Mouse (Mus musculus) large intestine, adult 2 months (tissue): ENCODE results near the gene Megf8. TPM values are rescaled to one million over a fixed set of nuclear protein-coding genes. Genes with fewer than 3 reads are reported as not detected.
A peak's percentile ranks its signal among the peaks of the same experiment; 100 is the strongest.
"Not testable (repeated sequence)": the region's sequence is repeated elsewhere in the genome, so short reads cannot be mapped to it uniquely, and the experiment has no call there.

Experiments used
- DNase-seq: peaks from one replicate; pipeline ENCODE4 v3.0.0-alpha.2; 2012; ENCODE audit warnings: low read depth, low spot score
- WGBS: fragments of 180-500 bp; shearing (Covaris S2); methylation state at CpG from one replicate; pipeline ENCODE4 v1.1.7; 2018; 5-methylcytosine and 5-hydroxymethylcytosine counted together
- polyA plus RNA-seq: library from polyadenylated mRNA; depleted of rRNA; stranded (reverse); fragments of >200 nt; gene quantifications from 2 replicates; pipeline ENCODE4 v1.2.3, GENCODE M21; 2012

Gene Megf8
- polyA plus RNA-seq, 1 experiment = 11.6 TPM

DNA sequence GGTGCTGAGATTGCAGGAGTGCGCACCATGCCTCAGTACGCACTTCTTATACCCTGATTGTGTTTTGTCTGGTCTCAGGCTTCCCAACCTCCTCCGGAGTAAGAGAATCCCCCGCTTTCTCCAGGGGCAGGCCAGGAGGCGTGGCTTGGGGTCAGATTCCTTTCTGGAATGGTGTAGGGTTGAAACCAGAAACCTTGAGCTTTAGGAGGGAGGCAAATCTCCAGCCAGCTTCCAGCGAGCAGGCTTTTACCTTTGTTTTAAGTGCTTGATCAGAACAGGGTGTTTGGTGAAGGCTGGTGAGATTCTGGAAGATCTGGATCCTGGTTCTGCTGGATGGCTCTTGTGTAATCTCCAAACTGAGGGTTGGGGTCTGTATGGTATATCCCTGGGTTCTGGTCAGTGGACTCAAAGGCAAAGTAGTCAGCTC is 5.1 kb downstream of the Megf8 start:
- no peak for DNase-seq

DNA sequence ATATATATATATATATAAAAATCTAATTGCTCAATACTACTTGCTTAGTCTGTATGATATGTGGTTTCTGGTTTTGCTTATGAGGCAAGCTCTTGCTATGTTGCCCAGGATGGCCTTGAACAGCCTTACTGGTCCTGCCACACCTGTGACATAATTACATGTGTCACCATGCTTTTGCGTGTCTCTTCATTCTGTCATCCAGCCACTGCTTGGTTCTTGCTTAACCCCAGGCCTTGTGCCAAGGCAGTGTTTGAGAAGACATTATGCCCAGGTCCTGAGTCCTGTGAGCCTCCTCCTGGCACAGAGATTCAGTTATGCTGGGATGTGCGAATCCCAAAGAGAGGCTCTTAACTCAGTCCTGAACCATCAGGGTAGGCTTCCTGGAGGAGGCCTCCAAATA is 6.3 kb downstream of the Megf8 start:
- DNase-seq = no peak
- WGBS = 70% methylated on average over 2 of the region's 2 CpGs

More for the DNA sequence above, 5.1 kb downstream of the Megf8 start:
- 50% methylated on average over 6 of the region's 6 CpGs for WGBS

GRCm38 (mm10) chr7:25325431-25325830 is 8.5 kb downstream of the Megf8 start:
- not testable (repeated sequence) for DNase-seq
- WGBS = 81% methylated on average over 6 of the region's 6 CpGs

- WGBS = 75% methylated on average over 8 of the region's 8 CpGs
- DNase-seq = no peak
These were observed 9.3 kb downstream of the Megf8 start for GRCm38 (mm10) chr7:25326233-25326632.

DNA sequence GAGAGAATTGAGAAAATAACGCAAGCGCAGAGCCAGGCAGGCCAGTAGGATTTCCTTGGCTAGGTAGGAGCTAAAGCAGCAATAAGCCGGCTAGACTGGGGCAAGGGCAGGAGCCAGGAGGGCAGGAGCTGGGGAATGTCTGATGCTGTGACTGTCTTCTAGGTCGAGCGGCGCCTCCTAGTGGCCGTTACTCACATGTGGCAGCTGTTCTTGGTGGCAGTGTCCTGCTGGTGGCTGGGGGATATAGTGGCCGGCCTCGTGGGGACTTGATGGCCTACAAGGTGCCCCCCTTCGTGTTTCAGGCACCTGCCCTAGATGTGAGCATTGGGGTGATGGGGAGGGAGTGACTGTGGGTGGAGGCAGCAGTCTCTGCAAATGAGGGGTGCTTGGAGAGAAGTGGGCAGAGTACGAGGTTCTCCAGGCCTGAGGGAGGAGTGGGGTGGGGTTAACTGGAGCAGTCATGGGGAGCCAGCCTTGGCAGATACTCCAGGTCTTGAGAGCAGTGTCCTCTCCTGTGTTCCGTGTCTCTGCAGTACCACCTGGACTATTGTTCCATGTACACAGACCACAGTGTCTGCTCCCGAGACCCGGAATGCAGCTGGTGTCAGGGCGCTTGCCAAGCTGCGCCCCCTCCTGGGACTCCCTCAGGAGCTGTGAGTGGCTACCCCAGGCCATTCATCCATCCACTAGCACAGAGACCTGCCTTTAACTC is 16.8 kb downstream of the Megf8 start:
- 42% methylated on average over 16 of the region's 16 CpGs for WGBS
- peak; percentile 14 for DNase-seq

DNA sequence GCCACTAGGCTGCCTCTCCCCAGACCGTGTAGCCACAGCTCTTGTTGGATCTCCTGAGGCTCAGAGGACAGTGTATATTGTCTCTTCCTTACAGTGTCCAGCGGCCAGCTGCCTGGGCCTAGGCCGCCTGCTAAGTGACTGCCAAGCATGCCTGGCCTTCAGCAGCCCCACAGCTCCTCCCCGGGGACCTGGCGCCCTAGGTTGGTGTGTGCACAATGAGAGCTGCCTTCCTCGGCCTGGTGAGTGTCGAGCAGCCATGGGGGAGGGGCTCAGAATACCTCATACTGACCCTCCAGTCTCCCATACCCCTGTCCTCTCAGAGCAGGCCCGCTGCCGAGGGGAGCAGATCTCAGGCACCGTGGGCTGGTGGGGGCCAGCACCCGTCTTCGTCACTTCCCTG is 17.5 kb downstream of the Megf8 start:
- DNase-seq = no peak
- WGBS = 85% methylated on average over 12 of the region's 12 CpGs

GRCm38 (mm10) chr7:25339329-25339728 is 22.4 kb downstream of the Megf8 start:
- DNase-seq = no peak
- 86% methylated on average over 9 of the region's 9 CpGs for WGBS

DNA sequence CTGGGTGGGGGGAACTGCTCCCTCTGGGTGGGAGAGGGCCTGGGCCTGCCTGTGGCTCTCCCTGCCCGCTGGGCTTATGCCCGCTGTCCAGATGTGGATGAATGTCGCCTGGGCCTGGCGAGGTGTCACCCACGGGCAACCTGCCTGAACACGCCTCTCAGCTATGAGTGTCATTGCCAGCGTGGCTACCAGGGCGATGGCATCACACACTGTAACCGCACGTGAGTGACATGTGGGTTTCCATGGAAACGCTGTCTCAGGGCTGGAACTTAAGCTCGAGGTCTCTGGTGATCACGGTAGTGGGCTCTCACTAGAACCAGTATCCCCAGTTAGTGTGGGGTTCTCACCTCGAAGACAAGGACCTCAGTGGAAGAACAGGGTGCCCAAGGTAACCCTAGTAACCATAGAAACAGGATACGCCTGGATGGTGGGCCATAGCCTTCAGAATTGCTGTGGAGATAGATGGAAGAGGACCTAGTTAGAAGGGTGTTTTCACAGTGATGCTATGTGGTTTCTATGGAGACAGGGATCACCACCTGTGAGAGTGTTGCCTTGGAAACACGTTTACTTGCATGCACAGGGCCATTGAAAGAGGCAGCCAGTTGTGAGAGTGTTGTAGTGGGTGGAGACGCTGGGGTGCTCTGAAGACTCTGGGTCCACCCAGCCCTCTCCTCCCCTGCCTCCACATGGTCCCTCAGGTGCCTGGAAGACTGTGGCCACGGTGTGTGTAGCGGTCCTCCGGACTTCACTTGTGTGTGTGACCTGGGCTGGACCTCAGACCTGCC is 24.2 kb downstream of the Megf8 start:
- WGBS = 81% methylated on average over 20 of the region's 20 CpGs
- no peak for DNase-seq

GRCm38 (mm10) chr7:25348861-25349260 is 31.9 kb downstream of the Megf8 start:
- no peak for DNase-seq
- 66% methylated on average over 8 of the region's 8 CpGs for WGBS

GRCm38 (mm10) chr7:25358721-25359206 is 41.8 kb downstream of the Megf8 start:
- 82% methylated on average over 19 of the region's 19 CpGs for WGBS
- DNase-seq = no peak

DNA sequence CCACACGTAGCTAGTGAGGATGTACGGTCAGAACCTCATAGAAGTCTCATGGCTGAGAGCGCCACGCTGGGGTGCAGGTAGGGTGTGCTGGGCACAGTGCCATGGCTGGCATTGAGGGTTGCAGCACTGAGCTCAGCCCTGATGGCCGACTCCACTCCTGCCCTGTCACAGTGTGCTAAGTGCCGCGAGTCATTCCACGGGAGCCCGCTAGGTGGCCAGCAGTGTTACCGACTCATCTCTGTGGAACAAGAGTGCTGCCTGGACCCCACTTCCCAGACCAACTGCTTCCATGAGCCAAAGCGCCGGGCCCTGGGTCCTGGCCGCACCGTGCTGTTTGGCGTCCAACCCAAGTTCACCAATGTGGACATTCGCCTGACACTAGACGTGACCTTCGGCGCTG is 46.2 kb downstream of the Megf8 start:
- WGBS = 84% methylated on average over 19 of the region's 19 CpGs
- no peak for DNase-seq

DNA sequence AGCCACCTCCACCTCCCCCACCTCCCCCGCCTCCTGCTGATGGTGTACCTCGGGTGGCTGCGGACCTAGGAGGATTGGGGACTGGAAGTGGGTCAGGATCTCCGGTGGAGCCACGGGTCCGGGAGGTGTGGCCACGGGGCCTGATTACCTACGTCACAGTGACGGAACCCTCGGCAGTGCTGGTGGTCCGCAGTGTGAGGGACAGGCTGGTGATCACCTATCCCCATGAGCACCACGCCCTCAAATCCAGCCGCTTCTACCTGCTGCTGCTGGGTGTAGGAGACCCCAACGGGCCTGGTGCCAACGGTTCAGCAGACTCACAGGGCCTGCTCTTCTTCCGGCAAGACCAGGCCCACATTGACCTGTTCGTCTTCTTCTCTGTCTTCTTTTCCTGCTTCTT is 46.7 kb downstream of the Megf8 start:
- no peak for DNase-seq
- 92% methylated on average over 17 of the region's 17 CpGs for WGBS

- 33% methylated on average over 13 of the region's 13 CpGs for WGBS
- no peak for DNase-seq
These were observed 49.1 kb downstream of the Megf8 start for GRCm38 (mm10) chr7:25365937-25366625.

DNA sequence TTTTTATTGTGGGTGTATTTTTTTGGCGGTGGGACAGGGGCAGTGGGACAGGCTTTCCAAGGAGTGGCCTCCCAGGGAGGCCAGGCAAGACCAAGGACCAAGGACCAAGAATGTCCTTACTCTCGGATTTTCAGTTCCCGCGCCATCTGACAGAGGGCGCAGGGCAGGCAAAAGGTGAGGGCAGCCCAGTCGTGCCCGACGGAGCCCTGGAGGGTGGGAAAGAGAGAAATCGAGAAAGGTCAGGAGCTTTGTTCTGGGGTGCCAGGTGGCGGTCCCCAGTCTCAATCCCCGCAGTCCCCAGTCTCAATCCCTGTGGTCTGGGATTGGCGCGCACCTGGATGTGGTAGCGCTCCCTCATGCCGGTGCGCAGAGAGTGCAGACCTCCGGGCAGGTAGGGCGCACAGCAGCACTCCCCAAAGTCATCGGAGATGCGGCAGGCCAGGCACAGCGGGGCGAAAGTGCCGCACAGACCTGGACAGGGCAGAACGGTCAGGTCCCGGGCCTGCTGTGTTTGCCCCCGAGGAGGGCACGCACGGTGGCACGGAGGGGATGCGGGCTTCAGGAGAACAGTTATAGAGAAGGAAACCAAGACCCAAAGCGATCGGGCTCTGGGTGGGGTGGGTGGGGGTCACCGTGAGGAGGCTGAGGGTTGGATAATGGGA is 50.8 kb downstream of the Megf8 start:
- no peak for DNase-seq
- WGBS = 4% methylated on average over 33 of the region's 33 CpGs

DNA sequence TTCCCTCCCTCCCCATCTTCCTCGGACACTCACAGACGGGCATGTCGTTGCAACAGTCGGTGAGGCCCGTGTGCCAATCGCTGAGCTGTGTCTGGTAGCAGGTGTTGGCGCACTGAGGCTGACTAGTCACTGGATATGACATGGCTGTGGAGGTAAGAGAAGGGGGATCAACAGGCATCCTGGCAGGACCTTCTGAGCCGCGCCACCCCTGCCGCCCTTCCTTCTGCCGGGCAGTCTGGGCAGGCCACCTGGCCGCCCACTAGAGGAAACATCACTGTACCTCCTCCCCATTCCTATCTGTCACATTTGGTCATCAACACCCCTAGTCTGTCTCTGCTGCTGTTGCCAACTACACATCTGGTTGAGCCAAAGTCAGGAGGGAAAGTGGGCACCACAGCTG is 51.4 kb downstream of the Megf8 start:
- WGBS = 23% methylated on average over 12 of the region's 12 CpGs
- DNase-seq = no peak

- DNase-seq = no peak
- 58% methylated on average over 12 of the region's 12 CpGs for WGBS
These were observed 52.2 kb downstream of the Megf8 start, which contains the start of gene Cnfn for GRCm38 (mm10) chr7:25369058-25369749. Gene Cnfn (minus strand): TSS chr7:25369724.

GRCm38 (mm10) chr7:25372441-25372840 is 55.5 kb downstream of the Megf8 start:
- WGBS = 57% methylated on average over 5 of the region's 5 CpGs

GRCm38 (mm10) chr7:25376556-25376955 is 59.6 kb downstream of the Megf8 start:
- 7% methylated on average over 17 of the region's 17 CpGs for WGBS
- peak; percentile 37 for DNase-seq

More at GRCm38 (mm10) chr7:25372441-25372840, 55.5 kb downstream of the Megf8 start:
- no peak for DNase-seq

GRCm38 (mm10) chr7:25377100-25377700 is 60.2 kb downstream of the Megf8 start:
- no peak for DNase-seq
- WGBS = 53% methylated on average over 8 of the region's 8 CpGs
